ENCODE assay signal across 8 mouse cellular contexts in the genomic region with DNA sequence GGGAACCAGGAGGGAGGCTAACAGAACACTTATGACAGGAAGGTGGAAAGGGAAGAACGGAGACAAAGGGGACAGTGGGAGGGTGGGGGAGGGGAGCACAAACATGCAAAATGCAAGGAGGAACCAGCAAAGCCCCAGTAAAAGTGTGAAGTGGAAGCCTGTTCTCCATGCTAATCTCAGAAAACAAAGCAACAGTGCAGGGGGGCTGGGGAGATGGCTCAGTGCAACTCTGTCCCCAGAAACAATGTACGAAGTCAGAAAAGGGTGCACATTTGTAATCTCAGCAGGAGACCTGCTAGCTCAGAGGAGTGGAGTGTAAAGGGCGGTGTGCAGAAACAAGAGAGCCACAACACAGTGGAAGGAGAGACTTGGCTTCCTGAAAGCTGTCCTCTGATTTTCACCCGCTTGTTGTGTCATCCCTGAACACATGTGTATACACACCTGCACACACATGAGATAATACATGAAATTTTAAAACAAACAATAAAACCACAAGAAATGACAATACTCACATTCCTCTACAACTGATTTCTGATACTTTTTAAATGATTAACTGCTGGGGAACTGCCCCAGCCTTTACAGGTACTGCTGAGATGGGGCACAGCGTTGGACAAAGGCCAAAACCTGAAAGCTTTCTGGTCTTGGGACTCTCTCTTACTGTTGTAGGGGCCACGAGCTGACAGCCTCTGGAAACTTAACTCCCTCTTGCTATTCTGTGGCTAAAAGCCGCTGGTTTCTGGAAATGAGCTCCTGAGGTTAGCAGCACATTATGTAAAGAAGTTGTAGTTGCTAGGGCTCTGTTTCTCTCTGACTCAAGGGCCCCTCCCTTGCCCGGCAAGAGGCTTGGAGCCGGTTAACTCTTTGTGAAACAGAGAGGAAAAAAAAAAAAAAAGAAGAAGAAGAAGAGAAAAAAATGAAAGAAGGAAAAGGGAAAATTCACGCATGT. TPM values are rescaled to one million over a fixed set of nuclear protein-coding genes. Genes with fewer than 3 reads are reported as not detected.
A peak's percentile ranks its signal among the peaks of the same experiment; 100 is the strongest.
DNase-seq lines count a peak whose midpoint lies in the region; ATAC-seq and TF ChIP-seq lines count a peak whose summit lies in the region.

No protein-coding gene starts in this region.

- H3K4me3 ChIP-seq in heart, embryonic 16.5 days (ENCODE audit: low read length), result no peak overlapping the region
- H3K4me3 ChIP-seq in forebrain, embryonic 14.5 days (ENCODE audit: low read depth, low read length), result no peak overlapping the region
- H3K4me3 ChIP-seq in gastrocnemius, adult 2 months, result no peak overlapping the region

- H3K36me3 ChIP-seq in heart, embryonic 16.5 days (ENCODE audit: control insufficient read depth, insufficient read depth), result no peaks in the 10 kb centered on the region
- H3K36me3 ChIP-seq in forebrain, embryonic 14.5 days (ENCODE audit: control insufficient read depth, insufficient read depth, low read length), result no peaks in the 10 kb centered on the region

- peaks cover 28% of the 10 kb centered on the region for H3K4me1 ChIP-seq in heart, embryonic 16.5 days (ENCODE audit: control insufficient read depth, insufficient read depth, low read length)
- H3K4me1 ChIP-seq in forebrain, embryonic 14.5 days (ENCODE audit: control insufficient read depth, insufficient read depth, low read length), result peaks cover 9% of the 10 kb centered on the region

- peak overlapping the region; percentile 46 for H3K27ac ChIP-seq in heart, embryonic 16.5 days (ENCODE audit: low read length)
- peak overlapping the region; percentile 52; the same call in 1 of the 2 replicates for H3K27ac ChIP-seq in forebrain, embryonic 14.5 days (ENCODE audit: low read depth, low read length)
- no peak overlapping the region for H3K27ac ChIP-seq in gastrocnemius, adult 2 months

- H3K9me3 ChIP-seq in heart, embryonic 16.5 days (replicated peaks; ENCODE audit: control insufficient read depth, low read length), result no peaks in the 10 kb centered on the region
- H3K9me3 ChIP-seq in forebrain, embryonic 14.5 days (replicated peaks; ENCODE audit: control insufficient read depth, low read length), result no peaks in the 10 kb centered on the region

- peak overlapping the region; percentile 33; the same call in 1 of the 2 replicates for H3K4me2 ChIP-seq in heart, embryonic 16.5 days (ENCODE audit: low read depth, low read length)
- peak overlapping the region; percentile 3; the same call in 1 of the 2 replicates for H3K4me2 ChIP-seq in forebrain, embryonic 14.5 days (ENCODE audit: low read length)

- intact Hi-C loops in gastrocnemius, adult 2 months (cut with DNase I), result no loop called here

- WGBS in heart, embryonic 16.5 days, result 14% methylated on average over 10 of the region's 10 CpGs
- WGBS in forebrain, embryonic 14.5 days, result 7% methylated on average over 10 of the region's 10 CpGs

- no peak for ATAC-seq in heart, embryonic 16.5 days (replicated peaks; ENCODE audit: extremely low read depth, insufficient read depth, low FRiP score)
- ATAC-seq in forebrain, embryonic 14.5 days, result peak; percentile 47

- no peak for TF ChIP-seq CTCF in gastrocnemius, adult 2 months (IDR thresholded peaks at IDR 0.05)

- H3K9ac ChIP-seq in heart, embryonic 16.5 days (ENCODE audit: low read length), result peak overlapping the region; percentile 30; the same call in 1 of the 2 replicates
- H3K9ac ChIP-seq in forebrain, embryonic 14.5 days (ENCODE audit: low read length), result no peak overlapping the region

- DNase-seq in heart, adult 9 months (ENCODE audit: low spot score in 2 of 2), result no peak
- peak; percentile 19 for DNase-seq in forebrain, embryonic 14.5 days (ENCODE audit: low spot score)
- DNase-seq in kidney, postnatal 36 days, result peak; percentile 59 to 68
- peak; percentile 49 for DNase-seq in neural tube, embryonic 10.5 days (ENCODE audit: extremely low spot score, low spot score)
- DNase-seq in layer of hippocampus, adult 11-12 months (ENCODE audit: low spot score), result no peak
- no peak for DNase-seq in gastrocnemius, adult 2 months
- no peak for DNase-seq in cerebellum, postnatal 4 days (ENCODE audit: low spot score in 2 of 2)

- no peaks in the 10 kb centered on the region for H3K27me3 ChIP-seq in heart, embryonic 16.5 days (ENCODE audit: control insufficient read depth, insufficient read depth, low read length)
- H3K27me3 ChIP-seq in forebrain, embryonic 14.5 days (replicated peaks; ENCODE audit: control insufficient read depth, insufficient read depth, low read length), result no peaks in the 10 kb centered on the region

RNA-seq across cellular contexts. Expression of gene March6, which starts 11.4 kb away (rescaled TPM):
- 29.0 and 31.3 TPM in 2 replicates for polyA plus RNA-seq in heart, embryonic 16.5 days (2015; fragmentation: Nextera tagmentation; extraction: Ambion mirVana)
- polyA plus RNA-seq in forebrain, embryonic 14.5 days (2014; fragmentation: Nextera tagmentation; extraction: Ambion mirVana), result 68.3 and 86.6 TPM in 2 replicates
- total RNA-seq in gastrocnemius, adult 2 months (2021), result 100 to 1,000 TPM; 124 to 131 TPM

RNA-seq across cellular contexts. Expression of gene Cmbl, which starts 22.9 kb away (rescaled TPM):
- polyA plus RNA-seq in heart, embryonic 16.5 days (2015; fragmentation: Nextera tagmentation; extraction: Ambion mirVana), result 10.9 and 12.2 TPM in 2 replicates
- polyA plus RNA-seq in forebrain, embryonic 14.5 days (2014; fragmentation: Nextera tagmentation; extraction: Ambion mirVana), result 6.5 and 9.8 TPM in 2 replicates
- total RNA-seq in gastrocnemius, adult 2 months (2021), result 10 to 100 TPM; 30.4 to 58.0 TPM

RNA-seq across cellular contexts. Expression of gene Cct5, which starts 59.3 kb away (rescaled TPM):
- polyA plus RNA-seq in heart, embryonic 16.5 days (2015; fragmentation: Nextera tagmentation; extraction: Ambion mirVana), result 359 and 373 TPM in 2 replicates
- 646 and 673 TPM in 2 replicates for polyA plus RNA-seq in forebrain, embryonic 14.5 days (2014; fragmentation: Nextera tagmentation; extraction: Ambion mirVana)
- total RNA-seq in gastrocnemius, adult 2 months (2021), result 100 to 1,000 TPM; 113 to 132 TPM

RNA-seq across cellular contexts. Expression of gene Fam173b, which starts 59.4 kb away (rescaled TPM):
- polyA plus RNA-seq in heart, embryonic 16.5 days (2015; fragmentation: Nextera tagmentation; extraction: Ambion mirVana), result 14.4 and 14.8 TPM in 2 replicates
- polyA plus RNA-seq in forebrain, embryonic 14.5 days (2014; fragmentation: Nextera tagmentation; extraction: Ambion mirVana), result 11.5 and 13.3 TPM in 2 replicates
- 10 to 100 TPM; 13.9 to 17.7 TPM for total RNA-seq in gastrocnemius, adult 2 months (2021)

Comparison
In these comparisons a context has a peak if more than half of its experiments do, and no peak if none do; other contexts are left out.
1. DNase-seq: peak in forebrain, embryonic 14.5 days (single experiment), kidney, postnatal 36 days (2 of 2) and neural tube, embryonic 10.5 days (single experiment); none in heart, adult 9 months (0 of 2), layer of hippocampus, adult 11-12 months (single experiment), gastrocnemius, adult 2 months (single experiment) and cerebellum, postnatal 4 days (0 of 2).